Mouse (Mus musculus) forebrain, embryonic 16.5 days (tissue): Measurements from ENCODE around the gene Wrnip1. TPM values are rescaled to one million over a fixed set of nuclear protein-coding genes. Genes with fewer than 3 reads are reported as not detected.

ENCODE experiments used
- ATAC-seq: fragments of 200-750 bp; cut with Nextera tagmentation; 2 replicates; pipeline ENCODE4 v1.8.0; 2017; ENCODE audit warnings: mild to moderate bottlenecking, moderate library complexity
- H3K27ac ChIP-seq: fragments of 300-500 bp; sonication (generic); 2 replicates; pipeline ENCODE4 v1.5.1; 2014; ENCODE audit warnings: low read length, control low read depth
- H3K27me3 ChIP-seq: fragments of 300-500 bp; sonication (generic); replicated peaks from 2 replicates; pipeline ENCODE4 v1.6.1; 2014; ENCODE audit warnings: low read length; ENCODE audit not compliant: control insufficient read depth, insufficient read depth
- H3K36me3 ChIP-seq: fragments of 300-500 bp; sonication (generic); 2 replicates; pipeline ENCODE4 v1.6.1; 2014; ENCODE audit not compliant: control insufficient read depth, insufficient read depth
- H3K4me1 ChIP-seq: fragments of 300-500 bp; sonication (generic); replicated peaks from 2 replicates; pipeline ENCODE4 v1.6.1; 2014; ENCODE audit warnings: low read length; ENCODE audit not compliant: control insufficient read depth, insufficient read depth
- H3K4me2 ChIP-seq: fragments of 300-500 bp; sonication (generic); 2 replicates; pipeline ENCODE4 v1.6.1; 2014; ENCODE audit warnings: mild to moderate bottlenecking, low read length, control low read depth
- H3K4me3 ChIP-seq: fragments of 300-500 bp; sonication (generic); replicated peaks from 2 replicates; pipeline ENCODE4 v1.5.1; 2014; ENCODE audit warnings: mild to moderate bottlenecking, low read length, control low read depth
- H3K9ac ChIP-seq: fragments of 300-500 bp; sonication (generic); replicated peaks from 2 replicates; pipeline ENCODE4 v1.6.1; 2014; ENCODE audit warnings: low read depth, low read length, control low read depth
- H3K9me3 ChIP-seq: fragments of 300-500 bp; sonication (generic); 2 replicates; pipeline ENCODE4 v1.6.1; 2016; ENCODE audit warnings: low read length; ENCODE audit not compliant: control insufficient read depth
- WGBS: fragments of 180-500 bp; shearing (Covaris S2); extraction: QIAGEN DNeasy Blood & Tissue Kit; methylation state at CpG from one replicate; pipeline ENCODE4 v1.1.7; 2014; 5-methylcytosine and 5-hydroxymethylcytosine counted together
- polyA plus RNA-seq: library from polyadenylated mRNA; unstranded; fragments of >200 nt; fragmentation: Nextera tagmentation; extraction: Ambion mirVana; gene quantifications from 2 replicates; pipeline ENCODE4 v1.2.1, GENCODE M21; 2015

Gene Wrnip1
- polyA plus RNA-seq, 1 experiment from 2014 or later = 32.3 TPM

DNA sequence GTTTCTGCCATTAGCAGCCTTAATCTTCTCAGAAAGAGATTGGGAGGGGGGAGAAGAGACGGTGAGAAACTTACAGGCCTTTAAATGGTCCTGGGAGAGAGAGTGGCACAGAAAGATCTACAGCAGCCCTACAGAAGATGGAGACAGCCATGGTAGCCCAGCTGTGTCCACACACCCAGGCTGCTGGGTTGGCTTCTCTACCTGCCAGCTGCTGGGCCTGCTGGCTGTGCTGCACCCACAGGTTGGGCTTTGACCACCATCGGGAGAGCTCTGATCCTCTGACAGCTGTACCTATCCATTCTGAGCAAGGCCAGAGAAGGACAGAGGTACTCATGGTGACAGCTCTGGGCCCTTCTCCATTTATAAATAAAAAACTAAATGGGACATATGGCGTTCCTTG, 23.0 kb upstream of the Wrnip1 start:
- 68% methylated on average over 3 of the region's 3 CpGs for WGBS
- no peak for ATAC-seq
- H3K4me1 ChIP-seq = no peaks in the 10 kb centered on the region
- H3K9me3 ChIP-seq = no peaks in the 10 kb centered on the region
- H3K9ac ChIP-seq = no peak overlapping the region
- no peak overlapping the region for H3K4me2 ChIP-seq
- H3K27me3 ChIP-seq = no peaks in the 10 kb centered on the region
- no peak overlapping the region for H3K4me3 ChIP-seq
- no peaks in the 10 kb centered on the region for H3K36me3 ChIP-seq
- H3K27ac ChIP-seq = no peak overlapping the region

DNA sequence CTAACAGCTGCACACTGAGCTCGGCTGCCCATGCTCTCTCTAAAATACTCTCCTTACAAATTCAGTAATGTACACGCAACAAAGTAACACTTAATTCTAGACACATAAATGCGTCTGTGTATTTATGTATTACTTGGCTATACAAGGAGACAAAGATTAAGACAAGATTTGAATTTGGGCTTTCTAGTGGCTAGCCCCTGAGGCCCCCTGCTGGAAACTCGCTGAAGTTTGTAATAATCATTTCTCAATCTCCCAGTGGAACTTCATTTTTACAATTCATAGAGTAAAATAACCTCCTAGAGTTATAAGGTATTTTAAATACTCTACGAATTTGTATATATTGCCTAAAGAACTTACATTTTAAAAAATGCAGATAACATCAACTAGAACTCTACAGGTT, 18.8 kb upstream of the Wrnip1 start:
- no peaks in the 10 kb centered on the region for H3K36me3 ChIP-seq
- H3K4me3 ChIP-seq = no peak overlapping the region
- H3K4me1 ChIP-seq = no peaks in the 10 kb centered on the region
- no peak overlapping the region for H3K9ac ChIP-seq
- 65% methylated on average over 5 of the region's 5 CpGs for WGBS
- no peaks in the 10 kb centered on the region for H3K27me3 ChIP-seq
- no peak overlapping the region for H3K4me2 ChIP-seq
- no peaks in the 10 kb centered on the region for H3K9me3 ChIP-seq
- ATAC-seq = no peak
- no peak overlapping the region for H3K27ac ChIP-seq

DNA sequence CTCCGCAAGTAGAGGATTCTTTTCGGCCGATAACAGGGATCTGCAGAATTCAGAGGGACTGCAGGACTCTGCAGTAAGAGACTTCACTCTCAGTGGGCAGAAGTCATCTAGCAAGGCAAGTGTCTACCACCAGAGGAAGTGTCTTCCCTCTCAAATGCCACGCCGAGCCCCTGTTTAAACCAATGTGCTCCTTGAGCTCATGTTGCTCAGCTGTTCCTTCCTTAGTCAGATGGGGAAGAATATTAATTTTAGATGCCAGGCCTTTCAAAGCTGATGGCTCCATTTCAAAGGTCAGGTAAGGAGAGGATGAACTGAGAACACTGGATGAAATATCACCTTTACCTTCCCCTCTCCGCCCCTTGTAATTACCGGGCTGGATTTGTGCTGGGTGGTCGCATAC, 18.0 kb upstream of the Wrnip1 start, which contains the start of gene Mylk4:
Gene Mylk4, minus strand, starts transcription at position 139 of the 400 bp plus-strand sequence.
- 89% methylated on average over 8 of the region's 8 CpGs for WGBS
- H3K9me3 ChIP-seq = no peaks in the 10 kb centered on the region

DNA sequence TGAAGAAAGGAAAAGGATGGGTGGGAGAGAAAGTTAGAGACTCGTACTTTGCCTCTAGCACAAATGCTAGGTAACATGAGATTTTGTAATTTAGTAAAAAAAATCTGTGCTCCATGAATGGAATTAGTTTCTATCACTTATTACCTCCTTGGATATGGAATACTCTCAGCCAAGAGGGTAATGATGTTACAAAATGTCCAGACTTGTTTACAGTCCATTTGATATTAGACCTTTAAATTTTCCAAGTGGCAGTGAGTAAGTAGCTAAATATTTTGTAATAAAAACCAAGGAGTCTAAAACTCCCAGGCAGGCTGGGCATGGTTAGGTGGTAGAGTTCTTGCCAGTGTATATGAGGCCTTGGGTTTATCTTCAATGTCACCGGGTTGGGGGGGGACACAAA, 14.3 kb upstream of the Wrnip1 start:
- 73% methylated on average over 2 of the region's 2 CpGs for WGBS
- H3K4me1 ChIP-seq = no peaks in the 10 kb centered on the region
- no peaks in the 10 kb centered on the region for H3K9me3 ChIP-seq
- ATAC-seq = no peak
- H3K9ac ChIP-seq = no peak overlapping the region
- H3K27me3 ChIP-seq = no peaks in the 10 kb centered on the region
- no peak overlapping the region for H3K4me2 ChIP-seq
- no peak overlapping the region for H3K4me3 ChIP-seq
- H3K27ac ChIP-seq = no peak overlapping the region
- no peaks in the 10 kb centered on the region for H3K36me3 ChIP-seq

More for the DNA sequence above, 18.0 kb upstream of the Wrnip1 start, which contains the start of gene Mylk4:
- no peaks in the 10 kb centered on the region for H3K36me3 ChIP-seq
- H3K9ac ChIP-seq = no peak within 1 kb of the TSS
- ATAC-seq = no peak
- H3K27me3 ChIP-seq = no peaks in the 10 kb centered on the region
- no peak within 1 kb of the TSS for H3K4me3 ChIP-seq
- H3K27ac ChIP-seq = no peak within 1 kb of the TSS
- no peak within 1 kb of the TSS for H3K4me2 ChIP-seq
- no peaks in the 10 kb centered on the region for H3K4me1 ChIP-seq

DNA sequence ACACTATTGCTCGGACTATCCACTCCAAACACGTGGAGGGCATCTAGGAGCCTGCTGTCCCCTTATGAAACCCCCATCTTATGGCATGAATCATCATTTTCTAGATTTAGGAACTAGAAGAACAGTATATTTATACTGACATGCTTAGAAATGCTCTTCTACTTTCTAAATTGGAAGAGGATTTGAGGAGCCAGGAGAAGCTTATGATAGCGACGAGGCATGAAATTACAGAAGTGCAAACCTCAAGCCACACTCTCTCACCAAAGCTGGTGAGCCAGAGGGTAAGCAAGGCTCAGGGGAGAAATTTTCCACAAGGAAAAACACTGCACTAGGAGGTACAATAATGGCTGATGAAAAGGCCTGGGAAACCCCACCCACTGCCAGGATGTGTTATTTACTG, 12.1 kb upstream of the Wrnip1 start:
- Histone ChIP-seq H3K9ac (no peak overlapping the region), H3K4me1 (no peaks in the 10 kb centered on the region), H3K36me3 (no peaks in the 10 kb centered on the region), H3K27me3 (no peaks in the 10 kb centered on the region), H3K27ac (no peak overlapping the region), H3K4me3 (no peak overlapping the region), H3K4me2 (no peak overlapping the region), H3K9me3 (no peaks in the 10 kb centered on the region)
- WGBS = 80% methylated on average over 4 of the region's 4 CpGs
- ATAC-seq = no peak

DNA sequence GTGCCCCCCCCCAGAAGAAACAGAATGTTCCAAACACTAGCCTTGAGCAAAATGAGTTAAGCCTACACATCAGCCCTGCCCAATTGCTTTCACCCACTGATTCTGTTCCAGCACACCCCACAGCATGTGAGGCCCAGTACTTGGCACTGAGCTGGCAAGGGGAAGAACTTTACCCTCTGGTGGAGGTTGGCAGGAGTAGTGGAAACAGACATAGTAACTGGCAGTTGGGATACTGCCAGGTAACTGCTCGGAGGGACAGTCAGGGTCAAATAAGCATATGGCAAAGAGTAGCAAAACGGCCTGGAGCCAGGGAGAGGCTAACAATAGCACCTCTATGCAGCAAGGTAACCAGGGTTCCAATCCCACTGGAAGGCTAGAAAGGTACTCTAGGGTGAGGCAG, 7.2 kb upstream of the Wrnip1 start:
- no peaks in the 10 kb centered on the region for H3K9me3 ChIP-seq
- H3K27me3 ChIP-seq = no peaks in the 10 kb centered on the region
- 58% methylated on average over 2 of the region's 2 CpGs for whole genome bisulfite sequencing
- no peak overlapping the region for H3K4me2 ChIP-seq
- no peak overlapping the region for H3K4me3 ChIP-seq
- H3K36me3 ChIP-seq = no peaks in the 10 kb centered on the region
- H3K9ac ChIP-seq = no peak overlapping the region
- H3K27ac ChIP-seq = no peak overlapping the region
- no peak for ATAC-seq
- no peaks in the 10 kb centered on the region for H3K4me1 ChIP-seq

DNA sequence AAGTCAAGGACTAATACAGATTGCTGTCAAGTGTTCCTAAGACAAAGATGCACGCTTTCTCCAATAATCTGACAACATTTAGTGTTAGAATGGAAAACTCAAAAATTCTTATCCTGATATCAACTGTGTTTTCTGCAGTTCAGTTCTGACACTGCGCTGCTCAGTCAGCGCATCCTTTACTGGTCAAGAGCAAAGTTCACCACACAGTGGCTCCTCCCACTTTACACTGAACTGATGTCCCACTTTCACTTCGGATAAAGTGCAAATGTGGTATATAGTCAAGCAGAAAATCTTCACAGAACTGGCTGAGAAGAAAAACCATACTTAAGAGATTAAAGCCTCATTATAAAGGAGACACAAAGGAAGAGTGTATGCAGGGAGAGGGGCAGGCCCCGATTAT, 6.7 kb upstream of the Wrnip1 start:
- 87% methylated on average over 5 of the region's 5 CpGs for WGBS
- Histone ChIP-seq H3K9ac (no peak overlapping the region), H3K4me1 (no peaks in the 10 kb centered on the region), H3K27ac (no peak overlapping the region), H3K36me3 (no peaks in the 10 kb centered on the region), H3K4me2 (no peak overlapping the region), H3K27me3 (no peaks in the 10 kb centered on the region), H3K9me3 (no peaks in the 10 kb centered on the region), H3K4me3 (no peak overlapping the region)
- ATAC-seq = no peak

DNA sequence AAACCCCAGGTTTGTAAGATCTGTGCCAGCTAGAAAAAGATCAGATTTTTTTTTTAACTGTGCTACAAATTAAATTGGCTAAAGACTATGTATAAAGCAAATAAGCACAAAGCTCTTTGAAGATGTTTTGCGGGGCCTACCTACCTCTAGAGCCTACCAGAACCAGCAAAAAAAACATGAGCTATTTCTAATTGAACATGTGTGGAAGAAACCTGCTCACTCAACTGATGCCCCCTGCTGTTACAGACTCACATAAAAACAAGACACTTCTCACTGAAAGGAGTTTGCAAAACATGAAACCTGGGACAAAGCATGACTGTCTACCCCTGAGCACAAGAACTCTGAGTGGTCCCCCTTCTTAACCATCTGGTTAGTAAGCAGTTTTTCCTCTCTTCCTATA, 4.8 kb upstream of the Wrnip1 start:
- Histone ChIP-seq H3K27ac (no peak overlapping the region), H3K4me1 (0 out of 2 replicates have a peak, but pooled peaks cover 4% of the 10 kb centered on the region), H3K36me3 (no peaks in the 10 kb centered on the region), H3K27me3 (no peaks in the 10 kb centered on the region), H3K4me2 (no peak overlapping the region), H3K9ac (no peak overlapping the region), H3K4me3 (no peak overlapping the region), H3K9me3 (no peaks in the 10 kb centered on the region)
- ATAC-seq = no peak
- 87% methylated on average over 1 of the region's 1 CpGs for WGBS

DNA sequence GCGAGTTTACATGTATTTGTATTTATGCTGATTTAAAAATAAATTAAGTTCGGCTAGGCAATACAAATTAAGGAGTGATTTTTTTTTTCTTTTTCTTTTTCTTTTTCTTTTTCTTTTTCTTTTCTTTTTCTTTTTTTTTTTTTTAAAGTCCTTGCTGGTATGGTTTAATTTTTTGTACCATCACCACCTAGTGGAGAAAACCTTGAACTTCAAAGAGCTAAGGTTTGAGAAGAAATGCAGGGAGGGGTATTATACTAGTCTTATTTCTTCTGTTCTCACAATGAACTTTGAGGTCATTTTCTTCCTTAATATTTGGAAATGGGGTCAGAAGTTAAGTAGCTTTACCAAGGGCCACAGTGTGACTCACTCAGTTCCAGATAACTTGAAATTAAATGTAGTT, 2.7 kb upstream of the Wrnip1 start:
- ATAC-seq = no peak
- peaks cover 17% of the 10 kb centered on the region for H3K4me1 ChIP-seq
- no peak overlapping the region for H3K4me3 ChIP-seq
- H3K27ac ChIP-seq = no peak overlapping the region
- H3K4me2 ChIP-seq = no peak overlapping the region
- H3K9me3 ChIP-seq = no peaks in the 10 kb centered on the region
- no peak overlapping the region for H3K9ac ChIP-seq
- no peaks in the 10 kb centered on the region for H3K27me3 ChIP-seq
- WGBS = 78% methylated on average over 2 of the region's 2 CpGs
- H3K36me3 ChIP-seq = no peaks in the 10 kb centered on the region

DNA sequence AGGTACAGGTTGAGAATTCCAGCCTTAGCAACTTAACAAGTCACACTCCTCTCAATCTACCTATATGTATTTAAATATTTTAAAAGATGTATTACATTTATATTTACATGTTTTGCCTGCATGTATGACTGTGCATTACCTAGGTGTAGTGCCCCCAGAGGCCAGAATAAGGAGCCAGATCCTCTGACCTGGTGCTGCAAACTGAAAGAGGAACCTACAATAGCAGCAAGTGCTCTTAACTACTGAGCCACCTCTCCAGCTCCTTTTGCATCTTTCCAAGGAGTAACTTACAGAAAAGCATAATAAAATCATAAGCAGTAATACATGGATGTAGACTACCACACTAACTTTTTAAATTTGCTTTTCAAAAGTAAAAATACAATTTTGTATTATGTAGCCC, 979 bp upstream of the Wrnip1 start:
- H3K4me3 ChIP-seq = peak overlapping the region; percentile 96
- H3K4me2 ChIP-seq = peak overlapping the region; percentile 55
- no peaks in the 10 kb centered on the region for H3K36me3 ChIP-seq
- ATAC-seq = no peak
- H3K4me1 ChIP-seq = peaks cover 24% of the 10 kb centered on the region
- H3K9me3 ChIP-seq = no peaks in the 10 kb centered on the region
- no peak overlapping the region for H3K9ac ChIP-seq
- H3K27ac ChIP-seq = no peak overlapping the region
- no peaks in the 10 kb centered on the region for H3K27me3 ChIP-seq
